Mouse (Mus musculus) ES-E14 (cell line): ENCODE results near the gene Sh3bp4. TPM values are rescaled to one million over a fixed set of nuclear protein-coding genes. Genes with fewer than 3 reads are reported as not detected.
A peak's percentile ranks its signal among the peaks of the same experiment; 100 is the strongest.

Experiments
- DNase-seq: peaks from one replicate; pipeline ENCODE4 v3.0.0-alpha.2; 2013; ENCODE audit warnings: low read depth, low spot score
- H3K27ac ChIP-seq: 2 replicates; pipeline ENCODE4 v1.5.1; 2012; ENCODE audit warnings: low read depth, mild to moderate bottlenecking, low read length, moderate library complexity, mixed read lengths; ENCODE audit not compliant: poor library complexity, insufficient read depth, severe bottlenecking
- H3K36me3 ChIP-seq: 2 replicates; pipeline ENCODE4 v1.6.1; 2012; ENCODE audit warnings: mild to moderate bottlenecking, low read length, moderate library complexity, mixed read lengths; ENCODE audit not compliant: control insufficient read depth, poor library complexity, insufficient read depth, severe bottlenecking
- H3K4me1 ChIP-seq, 2 experiments: fragments of 150-350 bp in 1 of 2; sonication (generic) in 1 of 2; 2 replicates each; pipeline ENCODE4 v1.6.1; 2012; ENCODE audit warnings: low read length in 2 of 2, mild to moderate bottlenecking in 1 of 2, mixed read lengths in 1 of 2; ENCODE audit not compliant: control insufficient read depth in 2 of 2, insufficient read depth in 2 of 2, poor library complexity in 1 of 2
- H3K4me3 ChIP-seq, 2 experiments: fragments of 150-350 bp in 1 of 2; sonication (generic) in 1 of 2; 2 replicates each; pipeline ENCODE4 v1.5.1; 2012; ENCODE audit warnings: low read length in 2 of 2, low read depth in 1 of 2, mild to moderate bottlenecking in 1 of 2, mixed read lengths in 1 of 2; ENCODE audit not compliant: insufficient read depth in 1 of 2, poor library complexity in 1 of 2, severe bottlenecking in 1 of 2
- H3K9ac ChIP-seq: 2 replicates; pipeline ENCODE4 v1.6.1; 2012; ENCODE audit warnings: low read depth, mild to moderate bottlenecking, low read length, mixed read lengths; ENCODE audit not compliant: poor library complexity, insufficient read depth, severe bottlenecking
- H3K9me3 ChIP-seq: fragments of 150-350 bp; sonication (generic); 2 replicates; pipeline ENCODE4 v1.6.1; 2012; ENCODE audit warnings: low read depth, mild to moderate bottlenecking, low read length; ENCODE audit not compliant: control insufficient read depth, insufficient read depth
- CHD2 ChIP-seq: IDR thresholded peaks from 2 replicates; pipeline ENCODE4 v1.6.1; 2014; ENCODE audit warnings: mild to moderate bottlenecking, low read depth, low read length, inconsistent platforms
- HCFC1 ChIP-seq: IDR thresholded peaks from 2 replicates; pipeline ENCODE4 v1.6.1; 2012; ENCODE audit warnings: low read length, inconsistent platforms, borderline replicate concordance; ENCODE audit not compliant: insufficient read depth
- MAFK ChIP-seq: IDR thresholded peaks from 2 replicates; pipeline ENCODE4 v1.6.1; 2014; ENCODE audit warnings: mild to moderate bottlenecking, low read depth, low read length, inconsistent platforms; ENCODE audit not compliant: insufficient read depth
- ZC3H11A ChIP-seq: IDR thresholded peaks from 2 replicates; pipeline ENCODE4 v1.6.1; 2012; ENCODE audit warnings: low read depth, mild to moderate bottlenecking, inconsistent platforms, low read length, borderline replicate concordance
- ZNF384 ChIP-seq: IDR thresholded peaks from 2 replicates; pipeline ENCODE4 v1.6.1; 2012; ENCODE audit warnings: low read depth, low read length, inconsistent platforms
- in situ Hi-C, 2 experiments: fragments of 600-800 bp; cut with MboI; formaldehyde crosslinking; loops; one replicate each; pipeline ENCODE4 v1.15.1; 2025; ENCODE audit warnings: low sequenced_read_pairs in 2 of 2, inconsistent platforms in 1 of 2; ENCODE audit not compliant: unreplicated experiment in 2 of 2
- total RNA-seq: library from RNA; depleted of rRNA; stranded (reverse); fragments of 300-350 nt; gene quantifications from 2 replicates; pipeline ENCODE4 v1.2.3, GENCODE M21; 2012

Sh3bp4 gene
- total RNA-seq, 1 experiment, result 12.0 TPM

DNA sequence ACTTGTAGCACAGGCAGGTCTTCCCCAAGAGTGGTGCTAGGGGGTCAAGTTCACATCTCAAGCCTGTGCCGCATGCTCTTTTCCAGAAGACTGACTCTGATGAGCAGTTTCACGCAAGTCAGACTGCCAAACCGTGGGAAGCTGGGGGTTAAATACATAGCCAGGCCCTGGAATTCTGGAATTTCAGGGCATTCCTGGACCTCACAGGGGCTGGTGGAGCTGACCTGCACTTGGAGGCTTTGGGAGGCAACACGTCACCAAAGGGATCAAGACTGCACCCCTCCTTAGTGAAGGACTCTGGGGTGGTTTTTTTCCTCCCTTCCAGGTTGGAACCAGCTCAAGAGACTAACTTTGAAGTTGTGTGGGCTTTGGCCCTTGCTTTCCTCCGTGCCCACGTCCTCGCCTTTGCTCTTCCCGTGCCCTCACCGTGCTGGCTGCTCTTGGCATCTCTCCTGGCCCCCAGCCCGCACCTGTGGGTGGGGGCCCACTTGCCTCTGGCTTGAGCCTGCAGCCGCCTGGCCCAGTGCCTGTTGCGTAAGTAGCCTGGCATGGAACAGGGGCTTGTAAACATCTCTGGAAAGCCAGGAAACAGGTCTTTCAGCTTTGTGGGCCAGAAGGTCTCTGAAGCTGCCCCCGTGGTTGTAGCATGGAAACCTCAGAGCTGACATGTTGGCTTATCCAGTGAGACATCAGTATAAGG is 34.0 kb downstream of the Sh3bp4 start:
- Histone ChIP-seq H3K27ac (no peak overlapping the region), H3K9ac (no peak overlapping the region), H3K36me3 (no peaks in the 10 kb centered on the region), H3K4me3 (no peak overlapping the region), H3K9me3 (no peaks in the 10 kb centered on the region), H3K4me1 (peaks cover 9 to 26% of the 10 kb centered on the region in 2 experiments; a peak in 3 of 4 replicates)
- in situ Hi-C loops, result no loop called here
- TF ChIP-seq HCFC1, result no peak
- no peak for TF ChIP-seq CHD2
- no peak for TF ChIP-seq ZC3H11A
- no peak for TF ChIP-seq ZNF384
- no peak for TF ChIP-seq MAFK
- no peak for DNase-seq

- Histone ChIP-seq H3K4me3 (no peak overlapping the region), H3K9me3 (no peaks in the 10 kb centered on the region), H3K9ac (no peak overlapping the region), H3K36me3 (no peaks in the 10 kb centered on the region), H3K4me1 (peaks cover 10 to 34% of the 10 kb centered on the region in 2 experiments; a peak in 3 of 4 replicates), H3K27ac (no peak overlapping the region)
- in situ Hi-C loops, result no loop called here
- TF ChIP-seq CHD2 (no peak), ZNF384 (no peak), HCFC1 (no peak), ZC3H11A (no peak), MAFK (no peak)
- DNase-seq, result no peak
These were observed 35.9 kb downstream of the Sh3bp4 start for GRCm38 (mm10) chr1:89105891-89106830.

- Histone ChIP-seq H3K36me3 (no peaks in the 10 kb centered on the region), H3K9ac (no peak overlapping the region), H3K27ac (no peak overlapping the region), H3K4me3 (no peak overlapping the region), H3K4me1 (peaks cover 10 to 31% of the 10 kb centered on the region in 2 experiments; a peak in 3 of 4 replicates), H3K9me3 (no peaks in the 10 kb centered on the region)
- in situ Hi-C loops, result no loop called here
- no peak for DNase-seq
- TF ChIP-seq HCFC1, result no peak
These were observed 37.3 kb downstream of the Sh3bp4 start for GRCm38 (mm10) chr1:89107466-89107865.

DNA sequence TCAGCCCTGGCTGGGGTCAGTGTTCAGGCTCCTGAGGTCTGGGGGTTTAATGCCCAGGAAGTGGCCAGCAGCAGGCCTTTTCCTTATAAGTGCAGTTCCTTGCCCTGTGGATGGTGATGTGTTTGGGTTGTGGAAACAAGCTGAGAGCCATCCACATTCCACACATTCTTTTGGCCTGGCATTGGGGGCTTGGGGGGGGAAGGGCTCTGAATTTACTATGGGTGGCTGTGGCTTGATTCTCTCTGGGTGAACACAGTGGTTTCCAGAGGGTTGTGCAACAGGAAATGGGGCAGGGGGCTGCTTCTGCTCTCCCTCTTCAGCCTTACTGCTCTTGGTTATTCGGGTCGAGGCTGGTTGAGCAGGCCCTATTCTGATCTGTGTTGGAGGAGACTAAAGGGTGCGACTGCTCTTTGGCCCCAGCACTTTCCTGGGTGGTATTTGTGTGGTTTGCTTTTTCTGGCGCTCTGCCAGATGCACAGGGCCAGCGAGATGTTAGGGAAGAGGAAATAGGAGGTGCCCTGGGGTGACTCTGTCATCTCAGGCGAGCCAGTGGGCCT is 38.2 kb downstream of the Sh3bp4 start:
- H3K4me3 ChIP-seq, result no peak overlapping the region
- H3K9me3 ChIP-seq, result no peaks in the 10 kb centered on the region
- H3K4me1 ChIP-seq, result peaks cover 8 to 26% of the 10 kb centered on the region in 2 experiments; a peak in 3 of 4 replicates
- DNase-seq, result no peak
- H3K27ac ChIP-seq, result no peak overlapping the region
- in situ Hi-C loops, result no loop called here
- peak overlapping the region; percentile 4; the same call in 1 of the 2 replicates for H3K9ac ChIP-seq
- TF ChIP-seq ZNF384 (no peak), HCFC1 (no peak), MAFK (no peak), CHD2 (no peak), ZC3H11A (no peak)
- no peaks in the 10 kb centered on the region for H3K36me3 ChIP-seq
